Mouse (Mus musculus) hindbrain, embryonic 15.5 days (tissue): Measurements from ENCODE around the gene Cdk18. TPM values are rescaled to one million over a fixed set of nuclear protein-coding genes. Genes with fewer than 3 reads are reported as not detected.
A peak's percentile ranks its signal among the peaks of the same experiment; 100 is the strongest.
"Not testable (repeated sequence)": the region's sequence is repeated elsewhere in the genome, so short reads cannot be mapped to it uniquely, and the experiment has no call there.

ENCODE experiments used
- ATAC-seq: fragments of 200-750 bp; cut with Nextera tagmentation; 2 replicates; pipeline ENCODE4 v1.8.0; 2017; ENCODE audit warnings: low read depth, moderate number of reproducible peaks, moderate TSS enrichment; ENCODE audit not compliant: low FRiP score
- H3K27ac ChIP-seq: fragments of 300-500 bp; sonication (generic); replicated peaks from 2 replicates; pipeline ENCODE4 v1.5.1; 2015; ENCODE audit warnings: mild to moderate bottlenecking, inconsistent platforms
- H3K27me3 ChIP-seq: fragments of 300-500 bp; sonication (generic); 2 replicates; pipeline ENCODE4 v1.6.1; 2015; ENCODE audit warnings: control low read depth, inconsistent platforms
- H3K36me3 ChIP-seq: fragments of 300-500 bp; sonication (generic); 2 replicates; pipeline ENCODE4 v1.6.1; 2015; ENCODE audit warnings: control low read depth, inconsistent platforms
- H3K4me1 ChIP-seq: fragments of 300-500 bp; sonication (generic); replicated peaks from 2 replicates; pipeline ENCODE4 v1.6.1; 2015; ENCODE audit warnings: control low read depth, inconsistent platforms
- H3K4me2 ChIP-seq: fragments of 300-500 bp; sonication (generic); 2 replicates; pipeline ENCODE4 v1.6.1; 2015; ENCODE audit warnings: moderate library complexity, mild to moderate bottlenecking, inconsistent platforms
- H3K4me3 ChIP-seq: fragments of 300-500 bp; sonication (generic); 2 replicates; pipeline ENCODE4 v1.5.1; 2015; ENCODE audit warnings: mild to moderate bottlenecking, inconsistent platforms
- H3K9ac ChIP-seq: fragments of 300-500 bp; sonication (generic); 2 replicates; pipeline ENCODE4 v1.6.1; 2015; ENCODE audit warnings: inconsistent platforms
- H3K9me3 ChIP-seq: fragments of 300-500 bp; sonication (generic); 2 replicates; pipeline ENCODE4 v1.6.1; 2016; ENCODE audit warnings: control low read depth, inconsistent platforms
- WGBS: fragments of 180-500 bp; shearing (Covaris S2); methylation state at CpG from one replicate; pipeline ENCODE4 v1.1.7; 2015; 5-methylcytosine and 5-hydroxymethylcytosine counted together
- polyA plus RNA-seq: library from polyadenylated mRNA; unstranded; fragments of >200 nt; fragmentation: Nextera tagmentation; extraction: Ambion mirVana; gene quantifications from 2 replicates; pipeline ENCODE4 v1.2.1, GENCODE M21; 2015

The Cdk18 gene
- 1.00 and 1.1 TPM in 2 replicates for polyA plus RNA-seq

GRCm38 (mm10) chr1:132139416-132139864, at the start of gene Cdk18:
TSS of gene Cdk18 (minus strand) at chr1:132139684.
- Histone ChIP-seq H3K4me1 (peaks cover 22% of the 10 kb centered on the region), H3K4me3 (peak within 1 kb of the TSS; percentile 50), H3K4me2 (peak within 1 kb of the TSS; percentile 94), H3K27ac (no peak within 1 kb of the TSS), H3K36me3 (no peaks in the 10 kb centered on the region), H3K27me3 (peaks cover 21% of the 10 kb centered on the region), H3K9ac (peak within 1 kb of the TSS; percentile 46), H3K9me3 (no peaks in the 10 kb centered on the region)
- ATAC-seq = no peak
- under 1% methylated on average over 29 of the region's 30 CpGs for WGBS

DNA sequence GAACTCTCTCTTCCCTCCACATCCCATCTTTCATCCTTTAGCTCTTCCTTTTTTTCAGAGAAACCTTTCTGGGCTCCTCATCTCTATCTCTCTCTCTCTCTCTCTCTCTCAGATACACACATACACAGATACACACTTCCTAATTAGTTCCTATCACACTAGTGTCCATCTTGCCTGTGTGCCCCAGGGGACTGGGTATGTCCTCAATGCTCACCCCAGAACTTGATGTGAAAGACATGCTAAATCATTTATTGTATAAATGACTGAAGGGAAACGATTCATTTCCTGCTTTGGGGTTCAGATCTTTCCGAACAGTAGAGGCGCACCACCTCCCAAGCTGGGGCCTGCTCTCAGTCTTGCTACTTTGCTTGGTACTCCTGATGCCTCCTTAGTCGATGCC, 49.7 kb upstream of the Cdk18 start:
- H3K4me1 ChIP-seq = peaks cover 35% of the 10 kb centered on the region
- WGBS = 36% methylated on average over 4 of the region's 4 CpGs
- H3K4me2 ChIP-seq = peak overlapping the region; percentile 74
- H3K36me3 ChIP-seq = no peaks in the 10 kb centered on the region
- peak overlapping the region; percentile 98 for H3K27ac ChIP-seq
- no peaks in the 10 kb centered on the region for H3K27me3 ChIP-seq
- H3K4me3 ChIP-seq = no peak overlapping the region; the same call in 1 of the 2 replicates
- no peak for ATAC-seq
- H3K9me3 ChIP-seq = no peaks in the 10 kb centered on the region
- no peak overlapping the region for H3K9ac ChIP-seq

DNA sequence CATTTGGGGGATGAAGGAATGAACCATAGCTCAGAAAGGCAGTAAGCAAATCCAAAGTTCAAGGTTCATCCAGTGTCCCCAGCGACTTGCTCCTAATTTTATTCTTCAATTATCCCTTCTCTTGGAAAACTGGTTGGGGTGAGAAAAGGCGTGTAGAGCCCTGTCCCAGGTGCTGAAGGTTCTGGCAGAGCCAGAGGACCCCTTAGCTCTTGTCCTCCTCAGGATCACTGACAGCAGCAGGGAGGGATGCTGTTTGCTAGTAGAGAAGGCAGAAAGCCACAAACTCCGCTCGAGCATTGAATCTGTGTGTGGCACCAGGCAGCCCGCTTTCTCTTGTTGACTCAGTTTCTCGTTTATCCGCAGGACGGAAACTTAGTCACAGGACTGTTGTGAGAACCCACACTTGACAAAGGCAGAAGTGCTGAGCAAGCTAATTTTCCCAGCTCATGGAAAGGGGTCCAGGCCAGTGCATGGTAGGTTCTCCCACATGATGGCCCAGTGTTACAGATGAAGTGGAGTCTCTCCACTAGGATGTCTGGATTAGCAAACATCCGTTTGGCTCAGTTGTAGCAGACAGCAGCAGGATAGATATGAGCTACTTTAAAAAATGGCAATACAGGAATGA, 49.1 kb upstream of the Cdk18 start:
- Histone ChIP-seq H3K27me3 (no peaks in the 10 kb centered on the region), H3K4me3 (no peak overlapping the region), H3K4me1 (peaks cover 28% of the 10 kb centered on the region), H3K27ac (no peak overlapping the region), H3K36me3 (no peaks in the 10 kb centered on the region), H3K9me3 (no peaks in the 10 kb centered on the region), H3K4me2 (no peak overlapping the region), H3K9ac (no peak overlapping the region)
- WGBS = 59% methylated on average over 9 of the region's 9 CpGs
- no peak for ATAC-seq

- Histone ChIP-seq H3K9me3 (no peaks in the 10 kb centered on the region), H3K4me2 (no peak overlapping the region), H3K4me3 (no peak overlapping the region), H3K27me3 (no peaks in the 10 kb centered on the region), H3K27ac (no peak overlapping the region), H3K36me3 (no peaks in the 10 kb centered on the region), H3K9ac (no peak overlapping the region), H3K4me1 (peaks cover 10% of the 10 kb centered on the region; the same call in 1 of the 2 replicates)
- ATAC-seq = no peak
- WGBS = 84% methylated on average over 4 of the region's 4 CpGs
Measured at GRCm38 (mm10) chr1:132186303-132186702, 46.8 kb upstream of the Cdk18 start.

DNA sequence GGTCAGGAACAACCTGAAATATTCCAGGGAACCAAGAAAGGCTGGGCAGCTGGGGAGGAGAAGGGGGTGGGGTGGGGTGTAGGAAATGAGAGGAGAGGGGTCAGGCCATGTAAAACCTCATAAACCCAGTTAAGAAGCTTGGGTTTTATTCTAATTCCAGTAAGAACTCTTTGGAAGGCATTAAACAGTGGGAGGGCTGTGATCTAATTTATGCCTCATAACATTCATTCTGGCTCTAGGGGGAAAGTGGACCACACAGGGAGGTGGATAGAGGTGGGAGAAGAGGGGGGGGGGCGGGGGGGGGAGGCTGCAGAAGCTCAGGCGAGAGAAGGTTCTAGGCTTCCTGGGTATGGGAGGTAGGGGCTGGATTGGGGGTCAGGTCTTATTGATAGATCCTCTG, 32.1 kb upstream of the Cdk18 start:
- Histone ChIP-seq H3K27me3 (no peaks in the 10 kb centered on the region), H3K4me2 (no peak overlapping the region), H3K36me3 (no peaks in the 10 kb centered on the region), H3K4me1 (peaks cover 22% of the 10 kb centered on the region), H3K27ac (no peak overlapping the region), H3K9ac (no peak overlapping the region), H3K4me3 (no peak overlapping the region), H3K9me3 (no peaks in the 10 kb centered on the region)
- no peak for ATAC-seq
- 20% methylated on average over 2 of the region's 2 CpGs for whole genome bisulfite sequencing

GRCm38 (mm10) chr1:132170698-132171097, 31.2 kb upstream of the Cdk18 start:
- Histone ChIP-seq H3K36me3 (no peaks in the 10 kb centered on the region), H3K4me2 (no peak overlapping the region), H3K27ac (no peak overlapping the region), H3K4me1 (peaks cover 22% of the 10 kb centered on the region), H3K9me3 (no peaks in the 10 kb centered on the region), H3K4me3 (no peak overlapping the region), H3K27me3 (no peaks in the 10 kb centered on the region), H3K9ac (no peak overlapping the region)
- WGBS = 58% methylated on average over 6 of the region's 6 CpGs
- no peak for ATAC-seq

DNA sequence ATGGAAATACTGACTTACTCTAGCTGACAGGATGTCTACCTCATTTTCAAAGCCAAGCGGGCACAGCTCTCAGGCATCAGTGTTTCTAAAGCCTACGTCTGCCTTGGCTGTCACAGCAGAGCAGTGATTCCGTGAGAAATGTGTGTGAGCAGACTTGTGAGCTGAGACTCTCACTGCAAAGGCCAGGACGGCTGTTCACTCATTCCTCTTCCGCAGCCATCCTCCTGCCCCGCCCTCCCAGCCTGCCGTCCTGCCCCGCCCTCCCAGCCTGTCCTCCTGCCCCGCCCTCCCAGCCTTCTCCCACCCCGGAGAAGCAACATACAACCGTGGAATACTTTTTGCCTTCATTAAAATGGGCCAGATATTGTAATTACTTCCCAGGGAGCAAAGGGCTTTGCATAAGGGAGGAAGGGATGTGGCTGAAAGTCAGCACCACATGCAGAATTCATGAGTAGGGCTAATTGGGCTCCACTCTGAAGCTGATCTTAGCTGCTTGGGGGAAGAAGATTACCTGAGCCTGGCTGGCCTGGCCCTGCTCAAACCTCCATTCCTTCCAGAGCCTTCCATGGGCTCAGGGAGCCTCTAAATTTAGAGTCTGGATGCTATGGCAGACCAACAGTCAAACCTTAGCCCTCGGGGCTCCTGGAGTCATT, 28.8 kb upstream of the Cdk18 start:
- Histone ChIP-seq H3K4me3 (no peak overlapping the region), H3K9ac (no peak overlapping the region), H3K27ac (peak overlapping the region; percentile 71), H3K4me2 (peak overlapping the region; percentile 44), H3K27me3 (no peaks in the 10 kb centered on the region), H3K36me3 (no peaks in the 10 kb centered on the region), H3K9me3 (no peaks in the 10 kb centered on the region), H3K4me1 (peaks cover 35% of the 10 kb centered on the region)
- peak; percentile 40 for ATAC-seq
- WGBS = 10% methylated on average over 12 of the region's 12 CpGs

DNA sequence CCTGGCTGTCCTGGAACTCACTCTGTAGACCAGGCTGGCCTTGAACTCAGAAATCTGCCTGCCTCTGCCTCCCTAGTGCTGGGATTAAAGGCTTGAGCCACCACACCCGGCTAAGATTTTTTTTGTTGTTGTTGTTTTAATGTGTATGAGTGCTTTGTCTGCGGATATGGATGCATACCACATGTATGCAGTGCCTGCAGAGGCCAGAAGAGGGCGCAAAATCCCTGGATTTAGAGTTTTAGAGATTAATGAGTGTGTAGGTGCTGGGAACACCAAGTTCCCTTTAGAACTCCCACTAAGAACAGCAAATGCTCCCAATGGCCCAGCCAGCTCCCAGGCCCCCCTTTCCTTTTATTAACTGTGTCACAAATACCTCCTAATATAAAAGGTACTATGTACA, 26.4 kb upstream of the Cdk18 start:
- Histone ChIP-seq H3K4me3 (no peak overlapping the region), H3K4me2 (no peak overlapping the region), H3K27ac (no peak overlapping the region), H3K4me1 (peaks cover 38% of the 10 kb centered on the region), H3K27me3 (no peaks in the 10 kb centered on the region), H3K9ac (no peak overlapping the region), H3K9me3 (no peaks in the 10 kb centered on the region), H3K36me3 (no peaks in the 10 kb centered on the region)
- WGBS = 53% methylated on average over 3 of the region's 3 CpGs
- no peak for ATAC-seq

DNA sequence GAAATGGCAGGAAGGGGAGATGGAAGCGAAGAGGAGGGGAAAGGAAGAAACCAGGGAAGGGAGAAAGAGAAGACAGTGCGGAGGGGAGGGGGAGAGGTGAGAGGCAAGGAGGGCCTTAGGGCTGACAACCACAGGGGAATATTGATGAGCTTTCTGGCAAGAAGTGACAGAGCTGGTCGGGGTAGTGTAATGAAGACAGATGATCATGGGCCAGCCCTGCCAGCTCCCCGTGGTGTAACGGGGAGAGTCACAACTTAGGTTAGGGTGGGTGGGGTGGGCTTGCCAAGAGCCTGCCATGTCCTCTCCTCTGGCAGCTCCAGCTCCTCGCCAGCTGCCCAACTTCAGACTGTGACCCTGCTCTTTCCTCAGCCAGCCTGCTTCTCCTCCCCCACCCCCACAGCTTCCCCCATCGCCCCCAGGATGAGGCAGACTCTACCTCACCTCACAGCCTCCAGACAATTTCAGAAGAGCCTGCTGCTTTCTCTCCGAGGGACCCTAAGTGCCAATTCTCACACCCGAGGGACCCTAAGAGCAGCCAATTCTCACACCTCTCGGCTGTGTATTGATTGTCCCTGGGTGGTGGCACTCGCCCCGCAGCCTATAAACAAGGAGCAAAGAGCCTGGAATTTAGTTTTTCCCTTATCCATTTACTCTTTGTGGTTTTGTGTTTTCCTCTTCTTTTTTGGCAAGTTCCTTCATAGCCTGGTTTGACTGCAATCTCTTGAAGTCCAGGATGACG, 25.5 kb upstream of the Cdk18 start:
- Histone ChIP-seq H3K27me3 (no peaks in the 10 kb centered on the region), H3K9me3 (no peaks in the 10 kb centered on the region), H3K27ac (peak overlapping the region; percentile 5; the same call in 1 of the 2 replicates), H3K4me2 (no peak overlapping the region), H3K36me3 (no peaks in the 10 kb centered on the region), H3K4me1 (peaks cover 39% of the 10 kb centered on the region), H3K9ac (no peak overlapping the region), H3K4me3 (no peak overlapping the region)
- 20% methylated on average over 13 of the region's 13 CpGs for WGBS
- ATAC-seq = peak; percentile 84

DNA sequence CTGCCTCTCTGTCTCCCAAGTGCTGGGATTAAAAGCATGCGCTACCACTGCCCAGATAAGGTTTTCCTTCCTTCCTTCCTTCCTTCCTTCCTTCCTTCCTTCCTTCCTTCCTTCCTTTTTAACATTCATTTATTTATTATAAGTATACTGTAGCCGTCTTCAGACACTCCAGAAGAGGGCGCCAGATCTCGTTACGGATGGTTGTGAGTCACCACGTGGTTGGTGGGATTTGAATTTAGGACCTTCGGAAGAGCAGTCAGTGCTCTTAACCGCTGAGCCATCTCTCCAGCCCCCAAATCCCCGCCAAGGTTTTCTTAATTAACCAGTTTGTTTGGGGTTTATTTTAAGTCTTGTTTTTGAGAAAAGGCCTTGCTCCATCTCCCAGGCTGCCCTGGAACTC, 23.1 kb upstream of the Cdk18 start:
- 58% methylated on average over 9 of the region's 9 CpGs for WGBS
- H3K4me3 ChIP-seq, H3K9me3 ChIP-seq, H3K36me3 ChIP-seq, H3K4me2 ChIP-seq, ATAC-seq, H3K27ac ChIP-seq, H3K27me3 ChIP-seq, H3K9ac ChIP-seq: not testable (repeated sequence)
- H3K4me1 ChIP-seq = peaks cover 47% of the 10 kb centered on the region

GRCm38 (mm10) chr1:132161211-132161880, 21.9 kb upstream of the Cdk18 start:
- no peak overlapping the region for H3K4me2 ChIP-seq
- H3K9ac ChIP-seq = no peak overlapping the region
- no peak overlapping the region for H3K4me3 ChIP-seq
- 48% methylated on average over 7 of the region's 7 CpGs for WGBS
- H3K36me3 ChIP-seq = no peaks in the 10 kb centered on the region
- H3K9me3 ChIP-seq = no peaks in the 10 kb centered on the region
- ATAC-seq = no peak
- no peak overlapping the region for H3K27ac ChIP-seq
- H3K27me3 ChIP-seq = no peaks in the 10 kb centered on the region
- H3K4me1 ChIP-seq = peaks cover 47% of the 10 kb centered on the region

GRCm38 (mm10) chr1:132159681-132160080, 20.2 kb upstream of the Cdk18 start:
- H3K36me3 ChIP-seq = no peaks in the 10 kb centered on the region
- no peaks in the 10 kb centered on the region for H3K27me3 ChIP-seq
- peaks cover 41% of the 10 kb centered on the region for H3K4me1 ChIP-seq
- H3K4me2 ChIP-seq = no peak overlapping the region
- H3K9ac ChIP-seq = no peak overlapping the region
- no peak for ATAC-seq
- no peaks in the 10 kb centered on the region for H3K9me3 ChIP-seq
- H3K4me3 ChIP-seq = no peak overlapping the region
- no peak overlapping the region for H3K27ac ChIP-seq
- 47% methylated on average over 4 of the region's 4 CpGs for WGBS
